Mouse (Mus musculus) ES-CJ7 (cell line): ENCODE measurements around the gene Rbm14.
"Not testable (repeated sequence)": the region's sequence is repeated elsewhere in the genome, so short reads cannot be mapped to it uniquely, and the experiment has no call there.

ENCODE experiments used
- DNase-seq: peaks from one replicate; pipeline ENCODE4 v3.0.0; 2011; ENCODE audit warnings: low read depth, low spot score

The Rbm14 gene

GRCm38 (mm10) chr19:4813015-4813414 lies 1.6 kb upstream of the Rbm14 start:
- peak; percentile 86 for DNase-seq

DNA sequence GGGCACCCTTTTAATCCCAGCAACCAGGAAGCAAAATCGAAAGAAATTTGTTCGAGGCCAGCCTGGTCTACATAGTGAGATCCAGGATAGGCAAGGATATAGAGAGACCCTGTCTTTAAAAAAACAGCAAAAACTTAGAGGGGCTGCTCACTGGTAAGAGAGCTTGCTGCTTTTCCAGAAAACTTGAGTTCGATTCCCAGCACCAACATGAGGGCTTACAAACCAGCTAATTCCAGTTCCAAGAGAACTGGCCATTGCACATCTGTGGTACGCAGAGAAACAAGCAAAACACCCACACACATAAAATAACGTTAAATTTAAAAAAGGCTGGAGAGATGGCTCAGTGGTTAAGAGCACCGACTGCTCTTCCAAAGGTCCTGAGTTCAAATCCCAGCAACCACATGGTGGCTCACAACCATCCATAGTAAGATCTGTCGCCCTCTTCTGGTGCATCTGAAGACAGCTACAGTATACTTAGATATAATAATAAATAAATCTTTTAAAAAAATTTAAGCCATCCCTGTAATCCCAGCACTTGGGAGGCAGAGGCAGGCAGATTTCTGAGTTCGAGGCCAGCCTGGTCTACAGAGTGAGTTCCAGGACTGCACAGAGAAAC lies 1.0 kb upstream of the Rbm14 start:
- peak; percentile 58 for DNase-seq

GRCm38 (mm10) chr19:4811909-4812242 lies 442 bp upstream of the Rbm14 start:
- DNase-seq, result no peak

- no peak for DNase-seq
These were observed 730 bp downstream of the Rbm14 start for GRCm38 (mm10) chr19:4810746-4811062.

DNA sequence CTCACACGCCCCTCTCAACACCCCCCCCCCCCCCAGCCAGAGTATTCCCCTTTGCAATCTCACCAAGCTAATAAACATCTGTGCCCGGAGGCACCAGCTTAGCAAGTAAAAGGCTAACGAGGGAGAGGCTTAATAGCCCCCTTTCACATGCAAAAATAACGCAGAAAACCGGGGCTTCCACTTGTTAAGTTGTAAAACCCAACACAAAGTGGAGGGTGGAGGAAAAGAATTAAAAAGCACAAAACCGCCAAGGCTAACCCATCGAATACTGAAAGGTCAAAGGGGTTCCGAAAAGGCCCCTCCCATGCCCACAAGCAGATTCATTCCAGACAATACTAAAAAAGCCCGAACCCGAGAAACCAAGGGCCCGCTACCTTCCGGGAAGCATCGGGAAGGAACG lies 1.1 kb downstream of the Rbm14 start:
- DNase-seq, result peak; percentile 98

- DNase-seq, result no peak
These were observed 8.2 kb downstream of the Rbm14 start for GRCm38 (mm10) chr19:4803283-4803682.

GRCm38 (mm10) chr19:4802691-4803091 lies 8.7 kb downstream of the Rbm14 start:
- DNase-seq, result no peak

DNA sequence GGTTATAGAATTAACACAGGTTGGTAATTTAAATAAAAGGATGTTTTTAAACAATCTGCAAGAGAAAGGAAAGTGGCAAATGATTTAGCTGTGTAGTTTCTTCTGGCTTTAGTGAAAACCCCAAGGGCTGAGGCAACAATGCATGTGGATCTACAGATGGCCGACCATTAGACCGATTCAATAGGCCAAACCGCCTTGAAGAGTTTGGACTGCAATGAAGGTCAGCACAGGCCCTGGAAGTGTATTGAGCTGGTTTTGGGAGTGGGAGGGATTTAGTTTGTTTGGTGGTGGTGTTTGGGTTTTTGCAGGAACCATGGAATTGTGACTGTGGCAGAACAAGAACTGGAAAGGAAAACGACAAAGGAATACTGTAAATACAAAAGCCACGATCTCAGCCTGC lies 12.4 kb downstream of the Rbm14 start:
- DNase-seq, result no peak

DNA sequence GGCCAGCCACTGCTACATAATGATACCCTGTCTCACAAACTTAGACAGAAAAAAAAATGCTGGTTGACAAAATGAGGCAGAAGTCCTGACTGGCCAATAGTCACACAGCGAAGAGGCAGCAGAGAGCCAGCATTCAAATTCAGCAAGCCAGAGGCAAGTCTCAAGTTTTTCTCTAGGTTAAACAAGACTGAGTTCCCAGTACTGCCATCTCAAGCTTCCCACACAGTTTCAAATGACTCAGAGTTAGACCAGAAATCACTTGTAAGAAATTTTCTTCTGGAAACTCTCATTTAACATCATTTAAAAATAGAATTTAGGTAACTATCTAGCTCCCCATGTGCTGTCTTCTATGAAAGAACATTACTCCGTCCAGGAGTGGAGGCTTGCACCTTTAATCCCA lies 13.6 kb downstream of the Rbm14 start:
- no peak for DNase-seq

GRCm38 (mm10) chr19:4795929-4796328 lies 15.5 kb downstream of the Rbm14 start:
- DNase-seq, result no peak

DNA sequence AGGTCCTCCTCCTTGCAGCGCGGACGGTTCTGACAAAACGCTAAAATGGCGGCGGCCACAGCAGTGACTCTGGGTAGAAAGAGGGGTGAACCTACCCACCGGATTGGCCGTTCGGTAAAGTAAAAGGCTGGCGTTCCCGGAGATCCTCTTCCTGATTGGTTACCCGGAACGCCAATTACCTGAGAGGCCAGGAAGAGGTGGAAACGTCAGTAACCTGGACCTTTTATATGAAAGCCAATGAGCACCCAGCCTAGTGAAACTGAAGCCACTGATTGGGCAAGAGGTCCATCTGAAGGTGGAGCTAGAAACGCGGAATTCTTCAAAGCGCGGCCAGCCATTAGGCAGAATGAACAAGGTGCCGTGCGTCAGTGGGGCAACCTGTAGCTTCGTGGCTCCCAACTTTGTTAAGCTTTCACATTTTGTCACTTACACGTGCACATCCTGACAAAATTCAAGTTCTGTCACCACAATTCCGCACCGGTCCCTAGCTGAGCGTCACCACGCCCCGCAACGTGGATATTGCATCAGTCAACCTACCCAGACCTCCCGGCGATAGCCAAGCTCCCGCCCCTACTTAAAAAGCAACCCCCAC lies 17.5 kb downstream of the Rbm14 start, which contains the start of gene Rbm4:
Rbm4 (minus strand) TSS at position 71 of the 592 bp plus-strand sequence.
- DNase-seq, result peak; percentile 99

DNA sequence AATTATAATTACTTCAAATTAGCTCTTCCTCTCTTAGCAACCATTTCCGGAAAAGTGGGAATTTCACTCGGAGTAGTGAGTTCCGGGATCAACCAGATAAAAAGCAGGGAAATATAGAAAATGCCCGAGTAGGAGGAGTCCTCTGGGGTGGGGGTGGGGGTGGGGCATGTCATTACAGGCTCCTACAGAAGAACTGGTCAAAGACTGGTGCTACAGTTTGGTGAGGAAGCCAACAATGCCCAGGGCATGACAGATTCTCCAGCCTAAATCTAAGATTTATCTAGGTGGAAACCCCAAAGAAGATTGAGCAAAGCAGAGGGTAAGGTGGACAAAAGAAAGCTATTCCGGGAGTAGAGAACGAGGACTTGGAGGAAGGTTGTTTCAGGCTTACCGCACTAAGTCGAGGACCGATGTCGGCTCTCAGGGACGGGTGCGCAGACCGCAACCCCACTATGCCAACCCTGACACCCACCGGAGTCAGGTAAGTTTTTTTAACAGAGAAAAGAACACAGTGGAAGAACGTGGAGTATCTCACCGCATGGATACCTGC lies 18.1 kb downstream of the Rbm14 start:
- DNase-seq, result no peak

GRCm38 (mm10) chr19:4786313-4786712 lies 25.1 kb downstream of the Rbm14 start:
- DNase-seq, result no peak

- DNase-seq, result peak; percentile 38
These were observed 26.2 kb downstream of the Rbm14 start for GRCm38 (mm10) chr19:4785206-4785605.

- DNase-seq, result no peak
These were observed 28.5 kb downstream of the Rbm14 start for GRCm38 (mm10) chr19:4782891-4783290.

- DNase-seq, result no peak
These were observed 38.6 kb downstream of the Rbm14 start for GRCm38 (mm10) chr19:4772785-4773184.

DNA sequence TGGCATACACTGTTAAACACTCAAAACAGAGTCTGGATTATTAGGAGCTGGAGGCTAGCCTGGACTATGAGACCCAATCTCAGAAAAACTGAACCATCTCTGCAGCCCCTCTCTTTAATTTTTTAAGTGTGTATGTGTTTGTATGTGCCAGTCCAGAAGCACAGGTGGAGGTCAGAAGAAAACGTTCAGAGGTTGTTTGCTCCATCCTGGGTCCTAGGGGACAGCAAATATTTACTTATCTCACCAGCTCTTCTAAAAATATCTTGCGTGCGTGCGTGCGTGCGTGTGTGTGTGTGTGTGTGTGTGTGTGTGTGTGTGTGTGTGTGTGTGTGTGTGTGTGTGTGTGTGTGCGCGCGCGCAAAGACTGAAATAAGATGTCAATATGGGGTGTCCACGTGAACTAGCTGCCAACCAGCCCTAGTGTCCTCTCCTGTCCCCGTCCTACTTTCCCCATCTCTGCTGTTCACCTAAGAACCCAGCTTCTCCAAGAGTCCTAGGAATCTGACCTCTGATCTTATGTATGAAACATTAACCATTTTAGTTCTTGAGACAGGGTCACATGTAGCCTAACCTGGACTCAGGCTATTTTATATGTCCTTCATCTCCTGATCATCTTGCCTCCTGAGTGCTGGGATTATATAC lies 43.8 kb downstream of the Rbm14 start:
- DNase-seq, result no peak

GRCm38 (mm10) chr19:4762876-4763275 lies 48.6 kb downstream of the Rbm14 start:
- peak; percentile 54 for DNase-seq

DNA sequence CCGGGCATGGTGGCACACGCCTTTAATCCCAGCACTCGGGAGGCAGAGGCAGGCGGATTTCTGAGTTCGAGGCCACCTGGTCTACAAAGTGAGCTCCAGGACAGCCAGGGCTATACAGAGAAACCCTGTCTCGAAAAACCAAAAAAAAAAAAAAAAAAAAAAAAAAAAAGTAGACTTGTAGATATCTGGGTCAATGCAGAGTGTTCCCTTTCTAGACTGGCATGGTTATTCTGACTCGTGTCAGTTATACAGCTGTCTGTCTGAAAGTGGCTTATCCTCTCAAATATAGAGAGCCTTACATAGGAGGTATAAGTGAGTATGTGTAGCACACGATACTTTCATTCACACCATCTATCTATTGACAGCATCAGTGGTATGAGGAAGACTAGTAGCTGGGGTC lies 50.9 kb downstream of the Rbm14 start:
- not testable (repeated sequence) for DNase-seq

DNA sequence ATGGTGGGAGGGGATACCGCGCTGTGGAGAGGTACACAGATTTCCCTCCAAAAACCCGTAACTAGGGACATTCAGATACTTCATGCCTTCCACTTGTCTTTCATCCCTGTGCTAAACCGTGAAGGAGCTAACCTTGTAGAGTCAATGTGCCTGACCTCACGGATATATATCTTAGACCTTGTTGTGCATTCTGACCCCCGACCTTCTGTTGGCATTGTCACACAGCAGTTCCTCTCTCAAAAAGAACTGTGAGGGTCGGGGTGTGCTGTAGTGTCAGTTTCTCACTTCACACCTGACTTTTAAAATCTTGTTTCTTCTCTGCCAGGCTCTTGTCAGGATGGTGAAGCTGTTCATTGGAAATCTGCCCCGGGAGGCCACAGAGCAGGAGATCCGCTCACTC lies 54.5 kb downstream of the Rbm14 start:
- no peak for DNase-seq

DNA sequence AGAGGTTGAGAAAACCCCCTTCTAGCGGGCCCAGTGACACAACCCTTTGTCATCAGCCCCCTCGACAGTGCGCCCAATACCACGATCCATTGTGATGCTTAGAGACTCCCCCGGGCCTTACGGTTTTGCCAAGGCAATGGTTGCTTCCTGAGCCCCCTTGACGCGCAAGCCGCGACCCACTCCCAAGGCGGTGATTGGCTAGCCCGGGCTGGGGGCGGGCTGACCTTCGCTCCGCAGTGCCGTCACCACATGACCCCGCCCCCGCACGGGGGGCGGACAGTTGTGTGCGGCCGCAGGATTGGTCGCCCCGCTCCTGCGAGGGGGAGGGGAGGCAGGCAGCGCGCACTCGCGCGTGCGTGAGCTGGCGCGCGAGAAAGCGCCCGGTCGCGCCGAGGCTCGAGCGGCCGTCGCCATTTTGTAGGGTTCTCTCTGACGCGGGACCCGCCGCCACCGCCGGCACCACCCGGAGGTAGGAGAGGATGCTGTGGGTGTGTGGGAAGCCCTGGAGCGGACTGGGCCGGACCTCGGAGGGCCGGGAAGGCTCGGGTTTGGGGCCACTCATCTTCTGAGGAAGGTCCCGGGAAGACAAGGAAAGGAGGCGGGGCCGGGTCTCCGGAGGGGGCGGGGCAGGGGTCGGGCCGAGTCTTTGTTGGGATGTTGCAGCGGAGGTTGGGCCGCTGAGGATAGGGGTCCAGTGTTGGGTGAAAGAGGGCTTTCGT lies 55.1 kb downstream of the Rbm14 start, which contains the start of gene Rbm4b:
Rbm4b (plus strand) TSS at position 305 of the 719 bp plus-strand sequence.
- peak; percentile 96 for DNase-seq

- peak; percentile 92 for DNase-seq
These were observed 55.8 kb downstream of the Rbm14 start for GRCm38 (mm10) chr19:4755565-4756192.
